Mouse (Mus musculus) Muller cell, postnatal 12 days (primary cell): ENCODE measurements at regions not wholly inside any gene's neighbourhood (a gene's known extent, or its start where the extent isn't known, plus 50 kb on each side); places are given as distances from the start of the nearest gene placed in this dataset.

Experiments used
- DNase-seq: peaks from one replicate; pipeline ENCODE4 v3.0.0-alpha.2; 2015; ENCODE audit errors: inconsistent ontology term

DNA sequence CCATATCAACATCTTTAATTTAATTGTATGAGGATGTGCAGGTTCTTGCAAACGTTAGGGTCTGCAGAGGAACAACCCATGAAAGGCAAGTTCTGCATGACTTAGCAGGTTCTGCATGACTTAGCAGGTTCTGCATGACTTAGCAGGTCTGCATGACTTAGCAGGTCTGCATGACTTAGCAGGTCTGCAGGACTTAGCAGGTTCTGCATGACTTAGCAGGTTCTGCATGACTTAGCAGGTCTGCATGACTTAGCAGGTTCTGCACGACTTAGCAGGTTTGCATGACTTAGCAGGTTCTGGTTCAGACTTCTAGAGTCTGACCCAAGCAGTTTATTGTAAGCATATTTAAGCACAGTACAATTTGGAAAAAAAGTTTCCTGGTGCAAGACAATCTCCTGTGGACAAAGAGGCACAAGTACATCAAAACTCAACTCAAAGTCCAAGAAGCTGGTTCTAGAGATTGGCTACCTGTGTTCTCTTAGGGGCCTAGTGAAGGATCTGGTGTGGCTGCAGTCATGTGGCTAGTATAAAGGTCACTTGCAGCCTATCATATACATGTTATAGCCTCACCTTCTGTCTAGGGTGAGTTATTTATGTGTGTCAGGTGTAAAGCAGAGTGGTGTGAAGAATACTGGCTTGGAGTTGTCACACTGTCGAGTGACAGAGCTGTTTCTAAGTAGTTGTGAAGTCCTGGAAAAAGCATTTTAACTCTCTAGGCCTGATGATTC, 50.5 kb upstream of the Prdx6 start:
- peak; percentile 35 for DNase-seq

DNA sequence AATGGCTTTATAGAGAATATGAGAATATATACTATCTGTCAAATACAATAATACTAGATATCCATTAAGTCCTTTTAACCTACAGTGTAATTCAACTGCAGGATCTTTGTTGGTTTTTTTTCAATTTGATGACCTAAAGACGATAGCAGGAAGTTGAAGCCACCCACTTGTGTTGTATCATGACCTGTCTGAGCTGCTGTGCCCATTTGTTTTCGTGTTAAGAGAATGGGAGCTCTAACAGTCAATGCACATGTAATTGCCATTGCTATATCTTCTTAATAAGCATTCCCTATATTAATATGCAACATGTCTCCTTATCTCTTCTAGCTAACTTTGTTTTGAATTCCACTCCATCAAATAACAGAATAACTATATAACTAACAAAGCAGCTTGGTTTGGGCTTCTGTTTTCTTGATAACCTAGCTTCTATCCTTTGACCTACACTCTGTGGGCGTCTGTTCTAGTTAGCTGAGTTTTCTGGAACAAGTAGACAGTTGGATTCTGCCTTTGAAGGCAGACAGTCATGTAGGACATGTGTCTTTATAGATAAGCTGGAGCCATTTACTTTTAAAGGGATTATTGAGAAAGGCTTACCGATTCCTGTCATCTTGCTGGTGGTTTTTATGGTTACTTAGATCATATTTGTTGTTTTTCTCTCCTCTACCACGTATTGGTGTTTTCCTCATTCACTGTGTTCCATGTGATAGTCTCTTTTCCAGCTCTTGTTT, 55.9 kb upstream of the Prdx6 start:
- DNase-seq, result no peak

- DNase-seq, result no peak
Measured at GRCm38 (mm10) chr1:161309269-161309668, 58.2 kb upstream of the Prdx6 start.

- DNase-seq, result no peak
Measured at GRCm38 (mm10) chr1:161314078-161314477, 63.1 kb upstream of the Prdx6 start.

DNA sequence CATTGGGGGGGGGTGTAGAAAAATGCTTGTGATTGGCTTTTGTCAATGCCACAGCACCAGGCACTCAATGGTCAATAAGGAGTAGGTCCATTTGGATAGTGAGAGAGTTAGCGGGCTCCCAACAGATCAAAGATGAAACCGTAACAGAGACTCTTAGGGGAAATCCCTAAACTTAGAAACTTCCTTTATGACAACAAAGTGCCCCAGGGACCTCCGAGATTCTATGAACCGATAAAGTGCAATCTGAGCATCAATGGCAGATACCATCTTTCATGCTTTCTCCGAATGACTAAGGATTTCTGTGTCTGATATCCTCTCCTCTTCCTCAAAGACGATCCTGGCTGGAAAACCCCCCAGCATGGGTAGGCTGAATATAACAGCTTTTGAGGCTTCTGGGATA, 70.7 kb upstream of the Prdx6 start:
- DNase-seq, result no peak

GRCm38 (mm10) chr1:161329218-161329617, 66.0 kb upstream of the Tnfsf4 start:
- DNase-seq, result no peak

GRCm38 (mm10) chr1:161333151-161333550, 62.1 kb upstream of the Tnfsf4 start:
- DNase-seq, result no peak

DNA sequence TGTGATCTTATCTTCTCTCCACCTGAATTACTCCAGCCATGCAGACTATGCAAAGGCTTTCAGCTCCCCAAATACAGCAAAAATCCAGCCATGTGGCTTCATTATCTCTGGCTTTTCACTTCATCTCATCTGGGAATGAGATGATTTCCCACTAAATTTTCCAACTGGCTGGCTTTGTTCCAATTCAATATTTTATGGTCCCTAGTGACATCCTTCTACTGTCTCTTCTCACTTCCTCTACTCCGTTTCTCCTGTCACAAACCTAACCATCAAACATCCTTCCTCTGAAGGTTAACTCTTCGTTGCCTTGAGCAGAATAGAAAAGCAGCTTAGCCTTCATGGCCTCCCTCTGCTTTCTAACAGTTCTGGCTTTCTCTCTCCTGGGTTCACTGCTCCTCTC, 50.1 kb upstream of the Tnfsf4 start:
- no peak for DNase-seq
